Mouse (Mus musculus) limb, embryonic 11.5 days (tissue): ENCODE data around the gene P4ha1. TPM values are rescaled to one million over a fixed set of nuclear protein-coding genes. Genes with fewer than 3 reads are reported as not detected.

Source experiments
- ATAC-seq: fragments of 200-750 bp; cut with Nextera tagmentation; 2 replicates; pipeline ENCODE4 v1.8.0; 2017; ENCODE audit warnings: low read depth; ENCODE audit not compliant: insufficient number of reproducible peaks, low FRiP score, low TSS enrichment
- DNase-seq: peaks from one replicate; pipeline ENCODE4 v3.0.0-alpha.2; 2015; ENCODE audit warnings: low spot score
- H3K27ac ChIP-seq: fragments of 300-500 bp; sonication (generic); replicated peaks from 2 replicates; pipeline ENCODE4 v1.5.1; 2014; ENCODE audit warnings: low read depth, mild to moderate bottlenecking, low read length
- H3K27me3 ChIP-seq: fragments of 300-500 bp; sonication (generic); 2 replicates; pipeline ENCODE4 v1.6.1; 2014; ENCODE audit warnings: mild to moderate bottlenecking, low read length, mixed read lengths; ENCODE audit not compliant: control insufficient read depth, insufficient read depth
- H3K36me3 ChIP-seq: fragments of 300-500 bp; sonication (generic); 2 replicates; pipeline ENCODE4 v1.6.1; 2014; ENCODE audit warnings: mild to moderate bottlenecking, low read length, moderate library complexity, mixed read lengths; ENCODE audit not compliant: control insufficient read depth, insufficient read depth
- H3K4me1 ChIP-seq: fragments of 300-500 bp; sonication (generic); 2 replicates; pipeline ENCODE4 v1.6.1; 2014; ENCODE audit warnings: low read length, mixed read lengths; ENCODE audit not compliant: control insufficient read depth, insufficient read depth
- H3K4me2 ChIP-seq: fragments of 300-500 bp; sonication (generic); 2 replicates; pipeline ENCODE4 v1.6.1; 2014; ENCODE audit warnings: low read depth, mild to moderate bottlenecking, moderate library complexity; ENCODE audit not compliant: severe bottlenecking
- H3K4me3 ChIP-seq: fragments of 300-500 bp; sonication (generic); 2 replicates; pipeline ENCODE4 v1.5.1; 2014; ENCODE audit warnings: low read depth, low read length
- H3K9ac ChIP-seq: fragments of 300-500 bp; sonication (generic); 2 replicates; pipeline ENCODE4 v1.6.1; 2014; ENCODE audit warnings: mild to moderate bottlenecking, low read length
- H3K9me3 ChIP-seq: fragments of 300-500 bp; sonication (generic); 2 replicates; pipeline ENCODE4 v1.6.1; 2016; ENCODE audit warnings: low read length; ENCODE audit not compliant: control insufficient read depth
- WGBS: fragments of 180-500 bp; shearing (Covaris S2); extraction: QIAGEN DNeasy Blood & Tissue Kit; methylation state at CpG from one replicate; pipeline ENCODE4 v1.1.7; 2014; 5-methylcytosine and 5-hydroxymethylcytosine counted together
- polyA plus RNA-seq: library from polyadenylated mRNA; unstranded; fragments of >200 nt; fragmentation: Nextera tagmentation; extraction: Ambion mirVana; gene quantifications from 2 replicates; pipeline ENCODE4 v1.2.1, GENCODE M21; 2014

P4ha1 gene
- polyA plus RNA-seq, 1 experiment from 2014 or later = 68.7 TPM

- Histone ChIP-seq H3K4me2 (no peak overlapping the region), H3K9ac (no peak overlapping the region), H3K27me3 (no peaks in the 10 kb centered on the region), H3K4me3 (no peak overlapping the region), H3K4me1 (no peaks in the 10 kb centered on the region), H3K36me3 (peaks cover 24% of the 10 kb centered on the region), H3K27ac (no peak overlapping the region), H3K9me3 (no peaks in the 10 kb centered on the region)
- DNase-seq (no peak), ATAC-seq (no peak)
- WGBS = 97% methylated on average over 2 of the region's 2 CpGs
Observed at GRCm38 (mm10) chr10:59346560-59346959, 23.5 kb downstream of the P4ha1 start.

GRCm38 (mm10) chr10:59348200-59348599 lies 25.1 kb downstream of the P4ha1 start:
- no peaks in the 10 kb centered on the region for H3K27me3 ChIP-seq
- peaks cover 24% of the 10 kb centered on the region for H3K36me3 ChIP-seq
- DNase-seq (no peak), ATAC-seq (no peak)
- H3K4me1 ChIP-seq = no peaks in the 10 kb centered on the region
- 90% methylated on average over 9 of the region's 9 CpGs for WGBS
- H3K27ac ChIP-seq = no peak overlapping the region
- no peak overlapping the region for H3K9ac ChIP-seq
- no peak overlapping the region for H3K4me3 ChIP-seq
- H3K4me2 ChIP-seq = no peak overlapping the region
- H3K9me3 ChIP-seq = no peaks in the 10 kb centered on the region

GRCm38 (mm10) chr10:59349536-59349935 lies 26.4 kb downstream of the P4ha1 start:
- DNase-seq (no peak), ATAC-seq (no peak)
- peaks cover 26% of the 10 kb centered on the region for H3K36me3 ChIP-seq
- H3K4me2 ChIP-seq = no peak overlapping the region
- no peaks in the 10 kb centered on the region for H3K9me3 ChIP-seq
- H3K4me1 ChIP-seq = no peaks in the 10 kb centered on the region
- no peak overlapping the region for H3K27ac ChIP-seq
- no peak overlapping the region for H3K4me3 ChIP-seq
- WGBS = 95% methylated on average over 2 of the region's 2 CpGs
- H3K27me3 ChIP-seq = no peaks in the 10 kb centered on the region
- H3K9ac ChIP-seq = no peak overlapping the region

GRCm38 (mm10) chr10:59353065-59353464 lies 30.0 kb downstream of the P4ha1 start:
- Histone ChIP-seq H3K9me3 (no peaks in the 10 kb centered on the region), H3K4me2 (no peak overlapping the region), H3K9ac (no peak overlapping the region), H3K4me3 (no peak overlapping the region), H3K36me3 (peaks cover 22% of the 10 kb centered on the region), H3K27ac (no peak overlapping the region), H3K4me1 (no peaks in the 10 kb centered on the region), H3K27me3 (no peaks in the 10 kb centered on the region)
- DNase-seq = no peak
- ATAC-seq = no peak
- 63% methylated on average over 1 of the region's 1 CpGs for WGBS

- Histone ChIP-seq H3K4me1 (no peaks in the 10 kb centered on the region), H3K4me3 (no peak overlapping the region), H3K36me3 (peaks cover 17% of the 10 kb centered on the region), H3K4me2 (no peak overlapping the region), H3K9me3 (no peaks in the 10 kb centered on the region), H3K27ac (no peak overlapping the region), H3K27me3 (no peaks in the 10 kb centered on the region), H3K9ac (no peak overlapping the region)
- no peak for DNase-seq
- WGBS = 93% methylated on average over 12 of the region's 12 CpGs
- no peak for ATAC-seq
Observed at GRCm38 (mm10) chr10:59354120-59354519, 31.0 kb downstream of the P4ha1 start.

- Histone ChIP-seq H3K4me1 (no peaks in the 10 kb centered on the region), H3K27me3 (no peaks in the 10 kb centered on the region), H3K27ac (no peak overlapping the region), H3K4me3 (no peak overlapping the region), H3K9ac (no peak overlapping the region), H3K9me3 (no peaks in the 10 kb centered on the region), H3K36me3 (peaks cover 15% of the 10 kb centered on the region), H3K4me2 (no peak overlapping the region)
- DNase-seq (no peak), ATAC-seq (no peak)
- 78% methylated on average over 8 of the region's 8 CpGs for WGBS
Observed at GRCm38 (mm10) chr10:59355020-59355419, 31.9 kb downstream of the P4ha1 start.

- Histone ChIP-seq H3K9ac (no peak overlapping the region), H3K9me3 (no peaks in the 10 kb centered on the region), H3K36me3 (peaks cover 14% of the 10 kb centered on the region; the same call in 1 of the 2 replicates), H3K27ac (no peak overlapping the region), H3K4me3 (no peak overlapping the region), H3K4me2 (no peak overlapping the region), H3K4me1 (no peaks in the 10 kb centered on the region), H3K27me3 (no peaks in the 10 kb centered on the region)
- ATAC-seq = no peak
- 92% methylated on average over 4 of the region's 4 CpGs for WGBS
- no peak for DNase-seq
Observed at GRCm38 (mm10) chr10:59358744-59359143, 35.6 kb downstream of the P4ha1 start.

- ATAC-seq (no peak), DNase-seq (no peak)
- 87% methylated on average over 2 of the region's 2 CpGs for WGBS
- Histone ChIP-seq H3K9me3 (no peaks in the 10 kb centered on the region), H3K9ac (no peak overlapping the region), H3K4me3 (no peak overlapping the region), H3K36me3 (peaks cover 26% of the 10 kb centered on the region; the same call in 1 of the 2 replicates), H3K4me1 (no peaks in the 10 kb centered on the region), H3K27me3 (no peaks in the 10 kb centered on the region), H3K4me2 (no peak overlapping the region), H3K27ac (no peak overlapping the region)
Observed at GRCm38 (mm10) chr10:59363208-59363607, 40.1 kb downstream of the P4ha1 start.

GRCm38 (mm10) chr10:59364551-59364950 lies 41.5 kb downstream of the P4ha1 start:
- DNase-seq = no peak
- Histone ChIP-seq H3K4me1 (no peaks in the 10 kb centered on the region), H3K9me3 (no peaks in the 10 kb centered on the region), H3K9ac (no peak overlapping the region), H3K4me2 (no peak overlapping the region), H3K36me3 (peaks cover 26% of the 10 kb centered on the region; the same call in 1 of the 2 replicates), H3K4me3 (no peak overlapping the region), H3K27ac (no peak overlapping the region), H3K27me3 (no peaks in the 10 kb centered on the region)
- ATAC-seq = no peak
- WGBS = 94% methylated on average over 3 of the region's 3 CpGs
